Mouse (Mus musculus) CD4-positive, CD25-positive, alpha-beta regulatory T cell, adult 2 months (primary cell): ENCODE measurements around the gene Fbxw21.

Experiments used
- DNase-seq: peaks from one replicate; pipeline ENCODE4 v3.0.0-alpha.2; 2012; ENCODE audit warnings: low read depth, low spot score

Fbxw21 gene

GRCm38 (mm10) chr9:109090446-109090845 lies 71.4 kb downstream of the Fbxw21 start:
- no peak for DNase-seq
